Mouse (Mus musculus) gastrocnemius, adult 2 months (tissue): Measurements from ENCODE around the gene Lmna. TPM values are rescaled to one million over a fixed set of nuclear protein-coding genes. Genes with fewer than 3 reads are reported as not detected.

ENCODE experiments used
- DNase-seq: peaks from one replicate; pipeline ENCODE4 v3.0.0; 2022
- H3K27ac ChIP-seq: fragments of 200-600 bp; 2 replicates; pipeline ENCODE4 v1.8.1; 2022; ENCODE audit warnings: mild to moderate bottlenecking
- H3K4me3 ChIP-seq: fragments of 200-600 bp; 2 replicates; pipeline ENCODE4 v1.8.1; 2022; ENCODE audit warnings: mild to moderate bottlenecking, moderate library complexity
- CTCF ChIP-seq: fragments of 200-600 bp; IDR thresholded peaks from 2 replicates; pipeline ENCODE4 v1.8.1; 2022; ENCODE audit warnings: antibody characterized with exemption, mild to moderate bottlenecking, moderate library complexity
- intact Hi-C: fragments of 180-260 bp; cut with DNase I; formaldehyde crosslinking; loops from one replicate; pipeline ENCODE4 v1.15.1; 2025
- total RNA-seq, 2 experiments: library from RNA; stranded (reverse); gene quantifications; 2 replicates each; pipeline ENCODE4 v1.2.3; 2021

The Lmna gene
- total RNA-seq, 2 experiments from 2014 or later, result 67.5 to 82.5 TPM

DNA sequence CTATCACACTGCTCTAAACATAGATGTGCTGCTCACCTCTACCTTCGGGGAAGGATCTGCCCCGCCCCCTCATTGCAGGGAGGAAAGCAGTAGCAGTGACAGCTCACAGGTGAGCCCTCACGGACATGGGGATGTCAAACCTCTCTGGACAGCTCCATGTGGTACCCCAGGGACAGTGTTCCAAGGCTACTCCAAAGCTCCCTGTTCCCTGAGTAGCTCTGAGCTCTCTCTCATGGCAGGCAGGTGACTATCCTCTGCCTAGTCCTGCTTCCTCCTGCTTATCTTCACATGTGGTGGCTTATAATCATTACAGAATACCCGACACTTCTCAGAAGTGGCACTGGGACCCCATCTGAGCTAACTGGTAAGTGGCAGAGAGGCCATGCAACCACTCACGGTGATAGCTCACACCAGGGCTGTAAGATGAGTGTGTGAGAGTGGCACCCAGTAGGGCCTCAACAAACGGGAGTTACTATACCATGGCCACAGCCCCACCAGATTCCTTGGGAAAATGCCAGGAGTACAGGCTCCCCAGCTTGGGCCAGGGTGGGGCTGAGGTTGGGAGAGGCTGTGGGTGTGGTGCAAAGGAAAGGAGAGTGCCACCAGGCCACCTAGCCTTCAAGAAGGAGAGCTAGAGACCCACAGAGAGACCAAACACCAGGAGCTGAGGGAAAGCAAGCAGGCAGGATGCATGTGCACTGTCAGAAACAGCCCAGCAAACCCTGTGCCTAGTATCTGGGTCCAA lies 37.1 kb upstream of the Lmna start:
- H3K27ac ChIP-seq, result no peak overlapping the region
- intact Hi-C loops, result no loop called here
- no peak for TF ChIP-seq CTCF
- no peak for DNase-seq
- H3K4me3 ChIP-seq, result no peak overlapping the region

DNA sequence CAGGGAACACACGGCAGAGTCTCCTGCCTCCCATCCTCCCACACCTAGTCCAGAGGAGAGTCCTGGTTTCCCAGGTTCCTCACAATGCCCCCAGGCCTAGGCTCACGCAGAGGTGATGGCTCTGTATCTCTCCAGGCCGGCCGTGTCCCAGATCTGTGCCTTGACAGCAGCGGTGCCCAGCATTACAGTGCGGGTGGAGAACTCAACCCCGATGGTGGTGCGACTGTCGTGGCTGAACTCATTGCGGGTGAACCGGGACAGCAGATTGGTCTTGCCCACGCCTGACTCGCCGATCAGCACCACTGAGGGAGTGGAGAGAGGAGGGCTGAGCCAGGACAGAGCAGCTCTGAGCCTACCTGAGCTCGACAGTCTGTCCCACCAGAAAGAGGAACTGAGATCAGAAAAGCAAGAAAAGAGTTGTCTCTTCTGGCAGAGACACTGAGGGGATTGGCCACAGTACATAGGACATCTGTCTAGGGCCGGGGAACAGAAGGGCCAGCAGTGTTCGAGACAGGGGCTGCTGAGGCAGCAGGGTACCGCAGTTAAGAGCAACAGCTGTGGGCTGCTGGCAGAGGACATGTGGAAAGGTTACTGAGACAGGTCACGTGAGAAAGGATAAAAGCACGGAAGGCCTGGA lies 35.3 kb upstream of the Lmna start:
- Histone ChIP-seq H3K4me3 (no peak overlapping the region), H3K27ac (no peak overlapping the region)
- DNase-seq, result no peak
- no peak for TF ChIP-seq CTCF
- intact Hi-C loops, result no loop called here

DNA sequence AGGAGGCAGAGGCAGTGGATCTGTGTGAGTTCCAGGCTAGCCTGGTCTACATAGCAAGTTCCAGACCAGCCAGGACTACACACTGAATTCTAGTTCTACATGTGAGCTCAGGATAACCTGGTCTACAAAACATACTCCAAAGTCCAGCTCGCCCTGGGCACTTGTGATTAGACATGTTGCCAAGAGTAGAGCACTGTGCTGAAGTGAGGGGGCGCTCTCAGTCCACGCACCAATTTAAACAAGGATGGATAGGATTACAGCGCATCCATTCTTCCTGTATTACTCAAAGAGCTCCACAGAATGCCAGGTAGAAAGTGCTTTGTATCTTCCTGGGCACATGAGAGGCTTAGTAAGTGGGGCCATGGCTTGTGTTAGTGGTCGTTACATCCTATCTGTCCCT lies 34.8 kb upstream of the Lmna start:
- DNase-seq, result no peak
- no peak overlapping the region for H3K4me3 ChIP-seq
- intact Hi-C loops, result no loop called here
- TF ChIP-seq CTCF, result peak; percentile 58
- no peak overlapping the region for H3K27ac ChIP-seq

DNA sequence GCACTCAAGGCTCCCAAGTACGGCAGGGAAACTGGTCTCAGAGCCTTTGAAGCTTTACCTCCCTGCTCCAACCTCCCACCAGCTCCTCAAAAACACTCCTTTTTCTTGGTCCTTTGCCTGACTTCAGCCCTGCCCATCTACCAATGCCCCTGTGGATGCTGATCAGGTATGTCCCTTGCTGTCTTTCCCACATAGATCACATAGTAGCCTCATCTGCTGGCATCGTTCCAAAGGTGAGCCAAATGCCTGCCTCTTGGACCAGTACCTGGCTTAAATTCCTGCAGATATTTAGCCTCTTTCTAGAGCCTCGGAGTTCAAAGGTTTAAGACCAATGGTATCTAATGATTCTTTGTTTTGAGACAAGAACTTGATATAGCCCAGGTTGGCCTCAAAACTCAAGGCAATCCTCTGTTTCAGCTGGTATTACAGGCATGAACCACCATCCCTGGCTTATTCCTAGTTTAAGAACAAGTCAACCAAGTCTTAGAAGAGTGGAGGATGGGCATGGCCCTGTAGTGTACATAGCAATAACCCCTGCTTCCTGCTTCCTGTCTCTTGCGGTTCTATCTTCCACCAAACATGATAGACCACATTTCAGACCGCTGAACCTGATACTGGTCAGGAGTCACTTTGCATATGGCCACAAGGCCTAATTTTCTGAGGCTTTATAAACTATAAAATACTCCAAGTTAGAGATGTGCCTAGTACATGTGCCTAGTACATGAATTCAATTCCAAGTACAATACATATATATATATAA lies 34.1 kb upstream of the Lmna start:
- no peak for DNase-seq

DNA sequence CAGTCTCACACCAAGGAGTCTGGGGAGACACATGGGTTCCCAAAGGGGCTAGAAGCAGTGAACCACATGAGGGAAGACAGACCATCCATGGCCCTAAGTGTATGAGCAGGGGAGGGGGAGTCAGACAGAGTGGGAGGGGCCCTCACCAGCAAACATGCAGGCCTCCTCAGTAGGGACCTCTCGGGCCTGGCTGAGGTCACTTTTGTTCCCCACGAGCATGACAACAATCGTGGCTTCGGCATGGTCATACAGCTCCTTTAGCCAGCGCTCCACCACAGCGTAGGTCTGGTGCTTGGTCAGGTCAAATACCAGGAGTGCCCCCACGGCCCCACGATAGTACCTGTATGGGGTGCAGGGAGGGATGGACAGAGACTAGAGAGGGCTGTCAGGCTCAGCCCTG lies 33.4 kb upstream of the Lmna start:
- TF ChIP-seq CTCF, result no peak
- Histone ChIP-seq H3K4me3 (no peak overlapping the region), H3K27ac (no peak overlapping the region)
- intact Hi-C loops, result no loop called here
- no peak for DNase-seq

More for the DNA sequence above, 34.1 kb upstream of the Lmna start:
- H3K4me3 ChIP-seq, result no peak overlapping the region
- intact Hi-C loops, result no loop called here
- H3K27ac ChIP-seq, result no peak overlapping the region
- no peak for TF ChIP-seq CTCF

DNA sequence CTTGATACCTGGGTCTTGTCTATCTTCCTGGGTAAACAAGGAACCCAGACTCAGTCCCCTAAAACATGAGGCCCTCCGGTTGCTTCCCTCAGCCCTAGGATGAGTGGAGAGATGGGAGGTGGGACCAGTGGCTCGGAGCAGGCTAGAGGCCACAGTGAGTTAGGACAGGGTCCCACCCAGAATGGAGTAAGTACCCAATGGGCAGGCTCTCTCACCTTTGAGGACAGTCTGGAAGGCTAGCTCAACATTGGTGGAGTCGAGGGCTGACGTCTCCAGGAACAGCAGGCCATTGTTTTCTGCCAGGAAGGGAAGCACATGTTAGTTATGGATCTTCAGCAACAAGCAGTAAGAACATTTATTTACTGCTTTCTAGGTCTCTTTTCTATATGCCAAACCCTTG lies 32.7 kb upstream of the Lmna start:
- Histone ChIP-seq H3K4me3 (no peak overlapping the region), H3K27ac (no peak overlapping the region)
- no peak for TF ChIP-seq CTCF
- DNase-seq, result no peak
- intact Hi-C loops, result no loop called here

DNA sequence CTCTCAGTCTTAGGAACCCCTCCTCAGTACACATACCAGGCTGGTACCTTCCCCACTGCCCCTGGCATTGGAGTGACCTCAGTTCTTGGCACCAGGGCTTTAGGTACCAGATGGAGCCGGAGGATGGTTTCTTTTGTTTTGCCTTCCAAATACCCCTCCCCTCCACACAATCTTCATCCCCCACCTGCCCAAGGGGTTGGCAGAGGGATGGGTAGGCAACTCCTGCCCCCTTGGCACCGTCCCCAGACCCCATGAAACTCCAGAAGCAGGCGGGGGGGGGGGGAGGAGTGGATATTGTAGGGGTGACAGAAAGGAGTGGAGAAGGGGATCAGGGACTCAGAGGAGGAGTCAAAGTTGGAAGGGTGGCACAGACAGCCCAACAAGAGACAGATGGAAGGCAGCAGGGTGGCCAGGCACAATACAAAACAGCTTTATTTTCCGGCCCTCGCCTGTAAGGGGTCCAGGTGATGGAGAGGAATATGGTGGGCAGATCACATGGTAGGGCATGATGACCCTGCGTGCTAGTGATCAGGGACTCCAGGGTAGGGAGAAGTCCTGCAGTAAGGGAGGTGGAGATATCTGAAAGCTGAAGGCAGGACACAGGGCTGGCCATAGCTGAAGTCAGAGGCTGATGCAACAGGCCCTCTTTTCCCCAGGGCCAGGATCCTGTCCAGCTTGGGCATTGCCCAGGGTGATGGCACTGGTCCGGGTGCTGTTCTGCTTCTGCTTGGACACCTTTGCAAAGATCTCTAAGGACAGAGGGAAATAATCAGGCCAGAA lies 32.1 kb upstream of the Lmna start:
- DNase-seq, result no peak
- TF ChIP-seq CTCF, result no peak
- intact Hi-C loops, result no loop called here
- H3K4me3 ChIP-seq, result no peak overlapping the region
- no peak overlapping the region for H3K27ac ChIP-seq

DNA sequence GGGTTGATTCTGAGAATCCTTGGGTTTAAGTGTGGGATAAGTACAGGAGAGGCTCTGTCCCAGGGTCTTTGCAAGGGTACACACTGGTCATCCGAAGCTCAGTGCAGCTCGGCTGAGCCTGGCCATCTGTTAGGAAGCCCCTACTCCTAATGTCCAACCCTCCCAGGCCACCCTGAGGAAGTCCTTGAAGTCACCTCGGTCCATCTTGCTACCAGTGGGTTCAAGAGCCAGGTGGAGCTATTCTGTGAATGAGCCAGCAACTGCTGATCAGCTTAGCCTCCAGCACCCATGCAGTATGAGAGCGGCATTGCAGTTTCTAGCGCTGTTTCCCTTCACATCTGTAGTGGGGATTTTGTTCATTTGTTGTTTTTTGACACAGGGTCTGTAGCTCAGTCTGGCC lies 30.3 kb upstream of the Lmna start:
- no peak for TF ChIP-seq CTCF
- intact Hi-C loops, result no loop called here

DNA sequence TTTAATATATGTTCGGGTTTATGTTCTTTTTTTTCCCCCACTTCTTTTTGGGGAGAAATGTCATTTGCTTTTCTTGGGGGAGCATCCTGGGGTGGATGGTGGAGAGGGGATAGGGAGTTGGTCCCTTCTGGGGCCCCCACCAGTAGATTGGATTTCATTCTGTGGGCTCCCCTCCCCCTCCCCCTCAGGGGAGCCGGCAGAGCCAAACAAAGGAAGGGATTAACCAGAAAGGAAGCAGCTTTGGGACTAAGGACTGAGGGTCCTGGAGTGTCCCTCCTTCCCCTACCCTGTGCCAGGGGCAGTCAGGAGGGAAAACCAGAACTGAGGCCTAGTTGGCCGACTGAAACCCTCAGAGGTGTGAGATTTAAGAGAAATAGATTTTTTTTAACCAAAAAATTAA lies 29.6 kb upstream of the Lmna start:
- Histone ChIP-seq H3K27ac (no peak overlapping the region), H3K4me3 (no peak overlapping the region)
- no peak for TF ChIP-seq CTCF
- intact Hi-C loops, result no loop called here
- no peak for DNase-seq

More for the DNA sequence above, 30.3 kb upstream of the Lmna start:
- no peak overlapping the region for H3K27ac ChIP-seq
- H3K4me3 ChIP-seq, result no peak overlapping the region
- DNase-seq, result no peak

DNA sequence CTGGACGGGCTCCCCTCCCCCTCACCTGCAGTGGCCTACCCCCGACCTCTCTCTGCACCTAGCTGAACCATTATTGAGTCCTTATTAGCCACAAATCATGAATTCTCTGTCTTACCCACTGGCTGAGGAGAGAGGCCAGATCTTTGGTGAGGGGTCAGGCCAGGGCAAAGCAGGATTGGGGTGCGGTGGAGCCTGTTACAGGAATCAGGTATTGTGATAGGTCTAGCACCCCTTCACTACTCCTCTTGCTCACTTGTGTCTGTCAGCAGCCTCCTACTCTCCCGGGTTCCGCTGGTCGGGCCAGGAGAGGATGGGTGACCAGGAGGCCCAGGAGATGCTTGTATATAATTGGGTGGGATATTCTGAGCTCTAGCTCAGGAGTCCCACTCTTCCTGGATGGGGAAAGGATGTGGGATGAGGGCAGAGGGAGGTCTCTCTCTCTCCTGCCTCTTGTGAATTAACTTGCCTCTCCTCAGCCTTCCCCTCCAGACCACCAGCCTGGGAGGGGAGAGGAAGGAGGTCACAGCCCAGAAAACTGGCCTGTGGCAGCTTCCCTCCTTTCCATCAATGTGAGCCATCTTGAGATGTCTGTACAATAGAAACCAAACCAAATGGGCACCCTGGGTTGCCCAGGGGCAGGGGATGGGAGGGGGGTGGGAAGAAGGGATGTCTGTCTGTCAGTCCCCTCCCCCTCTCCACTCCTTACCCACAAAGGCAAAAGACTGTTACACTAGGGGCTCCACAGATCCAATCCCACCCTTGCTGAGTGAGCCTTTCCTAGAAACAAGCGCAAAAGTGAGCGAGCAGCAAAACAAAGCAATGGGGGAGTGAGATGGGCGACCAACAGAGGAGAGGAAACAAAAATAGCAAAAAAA lies 28.8 kb upstream of the Lmna start:
- intact Hi-C loops, result no loop called here
- no peak for TF ChIP-seq CTCF
- DNase-seq, result no peak
- Histone ChIP-seq H3K4me3 (no peak overlapping the region), H3K27ac (no peak overlapping the region)

DNA sequence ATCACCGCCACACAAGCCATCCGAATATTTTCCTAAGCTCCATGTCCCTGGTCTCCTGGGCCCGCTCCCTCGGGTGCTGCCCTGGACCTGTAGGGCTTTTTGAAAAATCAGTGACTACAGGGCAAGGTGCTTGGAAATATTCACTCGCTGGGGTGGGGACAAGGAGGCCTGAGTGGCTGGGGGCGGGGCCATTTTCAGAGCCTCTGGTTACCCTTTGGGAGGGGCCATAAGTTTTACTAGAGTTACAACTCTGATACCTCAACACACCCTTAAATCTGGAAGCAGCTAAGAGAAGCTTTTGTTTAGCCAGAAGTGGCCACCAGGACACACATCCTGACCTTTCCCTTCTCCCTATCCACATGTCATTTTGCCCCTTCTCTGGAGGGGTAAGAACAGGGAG lies 27.4 kb upstream of the Lmna start:
- TF ChIP-seq CTCF, result no peak
- Histone ChIP-seq H3K4me3 (peak overlapping the region; percentile 86), H3K27ac (peak overlapping the region; percentile 85)
- intact Hi-C loops, result no loop called here
- no peak for DNase-seq
